Mouse (Mus musculus) liver, embryonic 14.5 days (tissue): ENCODE data around the gene Dennd4a.

Experiments used
- CTCF ChIP-seq: IDR thresholded peaks from 2 replicates; pipeline ENCODE4 v1.5.1; 2016; ENCODE audit warnings: antibody characterized with exemption, low read depth, control low read depth
- EP300 ChIP-seq: IDR thresholded peaks from 2 replicates; pipeline ENCODE4 v1.6.1; 2016; ENCODE audit warnings: antibody characterized with exemption, low read depth

GRCm38 (mm10) chr9:64938535-64938934 is 127.4 kb downstream of the Dennd4a start:
- peak; percentile 54; the same call in 1 of the 2 replicates for TF ChIP-seq EP300
- no peak for TF ChIP-seq CTCF
